Mouse (Mus musculus) frontal cortex, adult (tissue): ENCODE measurements around the gene B4galt4.
A peak's percentile ranks its signal among the peaks of the same experiment; 100 is the strongest.

ENCODE experiments used
- ATAC-seq: cut with Nextera tagmentation; 2 replicates; pipeline ENCODE4 v1.9.2; 2017; ENCODE audit warnings: mild to moderate bottlenecking, moderate library complexity, mixed read lengths; ENCODE audit not compliant: low TSS enrichment

B4galt4 gene

GRCm38 (mm10) chr16:38728576-38729132, 13.4 kb upstream of the B4galt4 start:
- ATAC-seq: no peak

GRCm38 (mm10) chr16:38729139-38729538, 12.9 kb upstream of the B4galt4 start:
- 0 out of 2 replicates have a peak, but pooled peaks have one; percentile 1 for ATAC-seq

- ATAC-seq: peak; percentile 91
Observed at GRCm38 (mm10) chr16:38729610-38730288, 12.3 kb upstream of the B4galt4 start.

GRCm38 (mm10) chr16:38730921-38731320, 11.1 kb upstream of the B4galt4 start:
- no peak for ATAC-seq

GRCm38 (mm10) chr16:38741204-38741903, 710 bp upstream of the B4galt4 start:
- no peak for ATAC-seq

GRCm38 (mm10) chr16:38742659-38743131, 631 bp downstream of the B4galt4 start:
- peak; percentile 68 for ATAC-seq

GRCm38 (mm10) chr16:38743941-38744673, 2.0 kb downstream of the B4galt4 start:
- ATAC-seq: no peak

GRCm38 (mm10) chr16:38750803-38751202, 8.7 kb downstream of the B4galt4 start:
- no peak for ATAC-seq

GRCm38 (mm10) chr16:38753631-38754030, 11.6 kb downstream of the B4galt4 start:
- ATAC-seq: no peak

- no peak for ATAC-seq
Observed at GRCm38 (mm10) chr16:38755452-38756176, 13.6 kb downstream of the B4galt4 start.

- no peak for ATAC-seq
Observed at GRCm38 (mm10) chr16:38756177-38756503, 14.1 kb downstream of the B4galt4 start.

- ATAC-seq: no peak
Observed at GRCm38 (mm10) chr16:38756572-38756971, 14.5 kb downstream of the B4galt4 start.

GRCm38 (mm10) chr16:38757626-38758025, 15.6 kb downstream of the B4galt4 start:
- ATAC-seq: no peak

GRCm38 (mm10) chr16:38758104-38758861, 16.2 kb downstream of the B4galt4 start:
- ATAC-seq: no peak; the same call in 1 of the 2 replicates

- no peak for ATAC-seq
Observed at GRCm38 (mm10) chr16:38760239-38760638, 18.2 kb downstream of the B4galt4 start.

- ATAC-seq: no peak
Observed at GRCm38 (mm10) chr16:38760834-38761375, 18.8 kb downstream of the B4galt4 start.

- no peak for ATAC-seq
Observed at GRCm38 (mm10) chr16:38761972-38762371, 19.9 kb downstream of the B4galt4 start.

- no peak for ATAC-seq
Observed at GRCm38 (mm10) chr16:38762401-38762800, 20.3 kb downstream of the B4galt4 start.

- ATAC-seq: no peak
Observed at GRCm38 (mm10) chr16:38763508-38763907, 21.4 kb downstream of the B4galt4 start.

- ATAC-seq: no peak
Observed at GRCm38 (mm10) chr16:38766671-38767070, 24.6 kb downstream of the B4galt4 start.
